Mouse (Mus musculus): Measurements from ENCODE around the gene Klhl32. TPM values are rescaled to one million over a fixed set of nuclear protein-coding genes. Genes with fewer than 3 reads are reported as not detected.
A peak's percentile ranks its signal among the peaks of the same experiment; 100 is the strongest.

Gene Klhl32
- polyA plus RNA-seq, 1 experiment from 2014 or later = 1.7 TPM

DNA sequence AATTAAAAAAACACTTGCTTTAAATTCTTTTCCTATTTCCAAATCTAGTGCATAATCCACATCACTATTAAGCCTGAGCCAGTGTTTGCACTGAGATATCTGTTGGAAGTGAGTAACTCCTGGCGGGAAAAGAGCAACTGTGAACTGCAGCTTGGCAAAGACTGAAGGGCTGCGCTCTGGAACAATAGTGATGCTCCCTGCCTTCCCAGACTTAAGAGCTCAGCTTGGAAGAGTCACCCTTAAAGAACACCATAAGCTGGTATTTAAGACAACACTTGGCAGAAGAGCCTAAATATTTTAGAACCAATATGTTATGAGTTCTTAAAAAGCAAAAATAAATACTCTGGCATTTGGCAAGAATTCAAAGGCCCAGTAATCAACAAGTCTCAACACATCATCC is 55.7 kb downstream of the Klhl32 start:
- Histone ChIP-seq H3K4me3 (ENCODE audit: low read depth, low read length) (no peak overlapping the region), H3K9me3 (replicated peaks; ENCODE audit: control insufficient read depth, low read length) (no peaks in the 10 kb centered on the region), H3K4me1 (ENCODE audit: control insufficient read depth, insufficient read depth, low read length) (no peaks in the 10 kb centered on the region), H3K9ac (replicated peaks; ENCODE audit: low read length) (no peak overlapping the region), H3K27ac (replicated peaks; ENCODE audit: low read depth, low read length) (no peak overlapping the region), H3K4me2 (ENCODE audit: low read depth, low read length) (no peak overlapping the region), H3K27me3 (ENCODE audit: control insufficient read depth, insufficient read depth, low read length) (no peaks in the 10 kb centered on the region), H3K36me3 (replicated peaks; ENCODE audit: control insufficient read depth, insufficient read depth, low read depth, low read length) (no peaks in the 10 kb centered on the region)
- ATAC-seq (replicated peaks; ENCODE audit: insufficient number of reproducible peaks, low FRiP score, low TSS enrichment, low read depth) (no peak), DNase-seq (ENCODE audit: low spot score) (no peak)
- WGBS = 85% methylated on average over 2 of the region's 2 CpGs

DNA sequence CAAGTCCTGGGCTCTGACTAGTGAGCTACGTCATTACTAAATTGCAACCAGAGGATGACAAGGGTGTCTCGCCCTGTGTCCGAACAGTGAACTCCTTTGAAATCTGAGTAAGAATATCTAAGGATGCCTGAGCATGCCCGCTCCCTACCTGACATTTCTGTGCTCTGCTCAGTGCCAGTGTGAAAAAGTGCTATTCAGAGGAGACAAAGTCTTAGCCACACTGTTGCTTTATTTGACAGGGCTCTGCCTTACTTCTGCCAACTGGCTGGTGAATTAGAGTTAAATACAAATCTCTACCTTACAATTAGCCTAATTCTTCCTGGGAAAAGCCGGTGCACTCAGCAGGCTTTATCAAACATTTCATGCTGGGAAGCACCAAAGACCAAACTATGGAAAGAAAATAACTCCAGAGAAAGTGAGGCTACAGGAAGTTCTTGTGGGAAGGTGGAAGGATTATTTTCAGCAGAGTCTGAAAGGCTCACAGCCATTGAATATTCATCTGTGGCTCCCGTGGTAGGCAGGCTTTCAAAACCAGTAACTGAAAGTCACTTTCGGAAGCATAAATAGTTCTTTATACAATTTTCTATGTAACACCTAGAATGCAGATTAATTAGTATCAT is 57.1 kb downstream of the Klhl32 start:
- Histone ChIP-seq H3K4me3 (ENCODE audit: low read depth, low read length) (no peak overlapping the region), H3K27ac (replicated peaks; ENCODE audit: low read depth, low read length) (no peak overlapping the region), H3K9me3 (replicated peaks; ENCODE audit: control insufficient read depth, low read length) (no peaks in the 10 kb centered on the region), H3K36me3 (replicated peaks; ENCODE audit: control insufficient read depth, insufficient read depth, low read depth, low read length) (no peaks in the 10 kb centered on the region), H3K4me2 (ENCODE audit: low read depth, low read length) (no peak overlapping the region), H3K4me1 (ENCODE audit: control insufficient read depth, insufficient read depth, low read length) (no peaks in the 10 kb centered on the region), H3K27me3 (ENCODE audit: control insufficient read depth, insufficient read depth, low read length) (no peaks in the 10 kb centered on the region), H3K9ac (replicated peaks; ENCODE audit: low read length) (no peak overlapping the region)
- WGBS = 29% methylated on average over 7 of the region's 7 CpGs
- DNase-seq (ENCODE audit: low spot score) (peak; percentile 4), ATAC-seq (replicated peaks; ENCODE audit: insufficient number of reproducible peaks, low FRiP score, low TSS enrichment, low read depth) (no peak)

DNA sequence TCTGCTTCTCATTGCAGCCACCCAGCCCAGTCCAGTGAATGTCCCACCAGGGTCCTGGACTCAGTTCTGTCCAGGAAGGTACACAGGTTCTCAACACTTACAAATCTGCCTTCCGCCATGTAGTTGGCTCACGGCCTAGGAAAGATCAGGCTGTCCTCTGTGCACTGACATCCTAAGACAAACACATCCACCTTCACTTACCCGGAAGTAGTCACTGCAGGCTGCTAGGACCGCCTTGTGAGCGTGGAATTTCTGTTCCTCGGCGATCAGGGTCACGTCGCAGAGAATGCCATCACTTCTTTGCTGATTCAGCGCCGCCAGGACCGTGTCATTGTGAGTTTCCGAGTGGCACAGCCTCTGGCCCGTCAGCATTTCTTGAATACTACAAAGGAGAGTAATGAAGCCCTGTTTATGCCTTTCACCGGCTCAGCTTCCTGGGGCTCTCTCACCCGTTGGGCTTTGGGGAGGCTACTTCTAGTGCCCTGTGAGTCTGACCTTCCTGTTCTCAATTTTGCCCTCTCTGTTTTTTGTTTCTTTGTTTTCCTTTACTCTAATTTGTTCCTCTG is 58.4 kb downstream of the Klhl32 start:
- Histone ChIP-seq H3K9ac (replicated peaks; ENCODE audit: low read length) (peak overlapping the region; percentile 22; the same call in 1 of the 2 replicates), H3K4me1 (ENCODE audit: control insufficient read depth, insufficient read depth, low read length) (no peaks in the 10 kb centered on the region), H3K4me3 (ENCODE audit: low read depth, low read length) (no peak overlapping the region), H3K9me3 (replicated peaks; ENCODE audit: control insufficient read depth, low read length) (no peaks in the 10 kb centered on the region), H3K4me2 (ENCODE audit: low read depth, low read length) (peak overlapping the region; percentile 30), H3K27me3 (ENCODE audit: control insufficient read depth, insufficient read depth, low read length) (no peaks in the 10 kb centered on the region), H3K27ac (replicated peaks; ENCODE audit: low read depth, low read length) (no peak overlapping the region), H3K36me3 (replicated peaks; ENCODE audit: control insufficient read depth, insufficient read depth, low read depth, low read length) (no peaks in the 10 kb centered on the region)
- WGBS = 17% methylated on average over 16 of the region's 16 CpGs
- ATAC-seq (replicated peaks; ENCODE audit: insufficient number of reproducible peaks, low FRiP score, low TSS enrichment, low read depth) (no peak), DNase-seq (ENCODE audit: low spot score) (peak; percentile 24)

DNA sequence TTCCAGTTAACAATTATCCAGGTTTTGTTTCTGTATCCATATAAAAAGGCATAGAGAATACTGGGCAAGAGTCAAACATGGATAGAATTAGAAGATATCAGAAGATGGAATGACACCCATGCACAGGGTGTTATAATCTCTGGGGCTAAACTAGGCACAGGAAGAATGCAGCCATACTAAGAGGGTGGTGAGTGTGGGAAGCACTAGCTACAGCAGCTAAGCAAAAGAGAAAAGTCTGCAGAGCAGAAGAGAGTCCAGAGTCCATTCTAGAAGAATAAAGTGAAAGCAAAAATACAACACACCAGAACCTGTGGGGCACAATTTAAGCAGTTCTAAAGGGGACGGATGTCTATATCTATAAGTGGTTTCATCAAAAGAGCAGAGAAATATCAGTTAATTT is 61.6 kb downstream of the Klhl32 start:
- Histone ChIP-seq H3K9me3 (replicated peaks; ENCODE audit: control insufficient read depth, low read length) (no peaks in the 10 kb centered on the region), H3K27ac (replicated peaks; ENCODE audit: low read depth, low read length) (no peak overlapping the region), H3K9ac (replicated peaks; ENCODE audit: low read length) (no peak overlapping the region), H3K27me3 (ENCODE audit: control insufficient read depth, insufficient read depth, low read length) (no peaks in the 10 kb centered on the region), H3K4me2 (ENCODE audit: low read depth, low read length) (no peak overlapping the region), H3K36me3 (replicated peaks; ENCODE audit: control insufficient read depth, insufficient read depth, low read depth, low read length) (no peaks in the 10 kb centered on the region), H3K4me1 (ENCODE audit: control insufficient read depth, insufficient read depth, low read length) (no peaks in the 10 kb centered on the region), H3K4me3 (ENCODE audit: low read depth, low read length) (no peak overlapping the region)
- no peak for ATAC-seq (replicated peaks; ENCODE audit: insufficient number of reproducible peaks, low FRiP score, low TSS enrichment, low read depth)
- no peak for DNase-seq (ENCODE audit: low spot score)
- WGBS = 78% methylated on average over 1 of the region's 1 CpGs

DNA sequence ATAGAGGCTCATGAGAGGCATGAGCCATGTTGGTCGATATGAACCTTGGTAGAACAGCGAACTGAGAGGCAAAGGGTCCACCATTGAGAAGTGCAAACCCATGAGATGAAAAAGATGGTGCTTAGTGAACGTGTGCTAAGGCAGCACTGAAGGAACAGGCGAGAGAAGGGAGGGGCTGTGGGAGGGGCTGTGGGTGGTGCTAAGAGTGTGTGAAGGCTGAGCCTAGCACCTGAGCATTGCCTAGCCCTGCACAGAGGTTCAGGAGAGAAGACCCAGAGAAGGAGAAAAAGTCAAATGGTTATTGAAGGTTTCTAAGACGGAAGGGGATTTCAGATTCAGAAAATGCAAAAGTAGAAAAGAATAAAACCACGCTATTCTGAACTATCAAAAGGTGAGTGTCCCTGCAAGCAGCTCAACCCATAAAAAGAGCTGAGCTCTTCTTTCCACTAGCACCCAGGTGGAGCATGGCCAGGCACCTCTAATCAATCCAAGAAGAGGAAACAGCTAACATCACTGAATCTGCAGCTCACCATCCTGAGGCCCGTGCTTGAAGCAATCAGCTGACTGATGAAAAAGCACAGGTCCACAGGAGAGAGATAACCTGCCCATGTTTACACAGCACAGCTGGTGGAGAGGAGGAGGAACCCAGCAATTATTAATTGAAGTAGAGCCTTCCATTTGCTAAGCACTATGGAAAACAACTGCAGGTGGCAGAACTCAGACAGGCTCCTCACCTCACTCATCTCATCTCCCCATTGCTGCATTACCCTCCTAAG is 65.0 kb downstream of the Klhl32 start:
- Histone ChIP-seq H3K9me3 (replicated peaks; ENCODE audit: control insufficient read depth, low read length) (no peaks in the 10 kb centered on the region), H3K27ac (replicated peaks; ENCODE audit: low read depth, low read length) (no peak overlapping the region), H3K9ac (replicated peaks; ENCODE audit: low read length) (no peak overlapping the region), H3K27me3 (ENCODE audit: control insufficient read depth, insufficient read depth, low read length) (no peaks in the 10 kb centered on the region), H3K36me3 (replicated peaks; ENCODE audit: control insufficient read depth, insufficient read depth, low read depth, low read length) (no peaks in the 10 kb centered on the region), H3K4me3 (ENCODE audit: low read depth, low read length) (no peak overlapping the region), H3K4me1 (ENCODE audit: control insufficient read depth, insufficient read depth, low read length) (no peaks in the 10 kb centered on the region), H3K4me2 (ENCODE audit: low read depth, low read length) (no peak overlapping the region)
- ATAC-seq (replicated peaks; ENCODE audit: insufficient number of reproducible peaks, low FRiP score, low TSS enrichment, low read depth) (no peak), DNase-seq (ENCODE audit: low spot score) (no peak)
- WGBS = 60% methylated on average over 7 of the region's 7 CpGs

DNA sequence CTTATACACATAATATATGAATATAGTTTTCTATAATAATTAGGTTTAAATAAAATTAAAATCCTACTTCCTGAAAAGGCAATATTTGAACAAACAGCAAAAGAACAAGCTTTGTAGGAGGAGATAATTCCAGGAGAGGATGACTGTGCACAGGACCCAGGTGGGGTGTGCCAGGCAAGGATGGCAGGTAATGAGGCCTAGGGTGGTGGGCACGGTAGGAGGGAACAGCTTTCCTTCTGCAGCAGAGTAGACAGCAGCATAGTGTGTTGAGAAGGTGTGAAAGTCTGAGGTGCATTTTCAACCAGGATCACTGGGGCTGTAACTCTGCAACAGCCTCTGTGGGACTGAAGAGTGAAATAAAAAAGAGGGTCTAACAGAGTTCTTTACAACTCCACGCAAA is 85.0 kb downstream of the Klhl32 start:
- ATAC-seq (replicated peaks; ENCODE audit: insufficient number of reproducible peaks, low FRiP score, low TSS enrichment, low read depth) (no peak), DNase-seq (ENCODE audit: low spot score) (no peak)
- H3K4me3 ChIP-seq (ENCODE audit: low read depth, low read length) = no peak overlapping the region
- H3K27me3 ChIP-seq (ENCODE audit: control insufficient read depth, insufficient read depth, low read length) = no peaks in the 10 kb centered on the region
- H3K36me3 ChIP-seq (replicated peaks; ENCODE audit: control insufficient read depth, insufficient read depth, low read depth, low read length) = no peaks in the 10 kb centered on the region
- H3K27ac ChIP-seq (replicated peaks; ENCODE audit: low read depth, low read length) = no peak overlapping the region
- no peak overlapping the region for H3K4me2 ChIP-seq (ENCODE audit: low read depth, low read length)
- H3K9me3 ChIP-seq (replicated peaks; ENCODE audit: control insufficient read depth, low read length) = no peaks in the 10 kb centered on the region
- 80% methylated on average over 2 of the region's 2 CpGs for WGBS
- no peaks in the 10 kb centered on the region for H3K4me1 ChIP-seq (ENCODE audit: control insufficient read depth, insufficient read depth, low read length)
- no peak overlapping the region for H3K9ac ChIP-seq (replicated peaks; ENCODE audit: low read length)

DNA sequence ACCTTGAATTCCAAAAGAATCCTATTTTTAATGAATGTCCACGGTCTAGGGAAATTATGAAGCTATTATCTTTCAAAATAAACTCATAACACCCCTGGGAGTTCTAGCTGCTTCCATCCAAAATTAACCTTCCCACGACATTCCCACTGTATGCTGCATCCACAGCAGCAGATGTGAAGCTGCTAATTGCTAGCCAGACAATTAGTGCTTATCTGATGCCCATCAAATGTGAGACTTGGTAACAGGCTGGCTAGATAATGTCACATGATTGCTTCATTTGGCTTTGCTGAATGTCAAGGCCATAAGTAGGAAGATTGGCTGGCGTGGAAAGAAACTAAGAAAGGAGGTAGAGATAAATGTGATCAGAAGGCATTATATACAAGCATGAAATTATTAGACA is 85.5 kb downstream of the Klhl32 start:
- Histone ChIP-seq H3K9ac (replicated peaks; ENCODE audit: low read length) (no peak overlapping the region), H3K36me3 (replicated peaks; ENCODE audit: control insufficient read depth, insufficient read depth, low read depth, low read length) (no peaks in the 10 kb centered on the region), H3K4me2 (ENCODE audit: low read depth, low read length) (no peak overlapping the region), H3K4me1 (ENCODE audit: control insufficient read depth, insufficient read depth, low read length) (no peaks in the 10 kb centered on the region), H3K4me3 (ENCODE audit: low read depth, low read length) (no peak overlapping the region), H3K27me3 (ENCODE audit: control insufficient read depth, insufficient read depth, low read length) (no peaks in the 10 kb centered on the region), H3K27ac (replicated peaks; ENCODE audit: low read depth, low read length) (no peak overlapping the region), H3K9me3 (replicated peaks; ENCODE audit: control insufficient read depth, low read length) (no peaks in the 10 kb centered on the region)
- DNase-seq (ENCODE audit: low spot score) (no peak), ATAC-seq (replicated peaks; ENCODE audit: insufficient number of reproducible peaks, low FRiP score, low TSS enrichment, low read depth) (no peak)
- WGBS = 62% methylated on average over 3 of the region's 3 CpGs

DNA sequence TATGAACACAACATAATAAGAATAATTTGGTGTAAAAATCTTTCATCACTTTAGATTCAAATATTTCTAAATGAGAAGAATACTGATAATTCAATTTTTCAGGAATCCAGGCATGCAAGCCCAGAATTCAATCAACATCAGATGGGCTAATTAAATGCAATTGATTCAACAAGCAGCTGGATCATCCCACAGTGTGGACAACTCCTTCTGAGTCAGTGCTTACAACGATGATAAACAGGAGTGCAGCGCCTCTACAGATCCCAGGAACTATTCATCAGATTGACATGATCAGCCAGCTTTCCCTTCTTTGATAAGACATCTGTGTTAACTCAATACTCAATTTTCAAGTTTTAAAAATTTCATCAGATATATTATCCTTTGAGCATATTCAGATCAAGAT is 86.4 kb downstream of the Klhl32 start:
- H3K36me3 ChIP-seq (replicated peaks; ENCODE audit: control insufficient read depth, insufficient read depth, low read depth, low read length) = no peaks in the 10 kb centered on the region
- DNase-seq (ENCODE audit: low spot score) (no peak), ATAC-seq (replicated peaks; ENCODE audit: insufficient number of reproducible peaks, low FRiP score, low TSS enrichment, low read depth) (no peak)
- H3K4me1 ChIP-seq (ENCODE audit: control insufficient read depth, insufficient read depth, low read length) = no peaks in the 10 kb centered on the region
- H3K27me3 ChIP-seq (ENCODE audit: control insufficient read depth, insufficient read depth, low read length) = no peaks in the 10 kb centered on the region
- no peak overlapping the region for H3K4me3 ChIP-seq (ENCODE audit: low read depth, low read length)
- H3K9me3 ChIP-seq (replicated peaks; ENCODE audit: control insufficient read depth, low read length) = no peaks in the 10 kb centered on the region
- no peak overlapping the region for H3K9ac ChIP-seq (replicated peaks; ENCODE audit: low read length)
- no peak overlapping the region for H3K4me2 ChIP-seq (ENCODE audit: low read depth, low read length)
- H3K27ac ChIP-seq (replicated peaks; ENCODE audit: low read depth, low read length) = no peak overlapping the region
- 80% methylated on average over 2 of the region's 2 CpGs for WGBS

All from embryonic facial prominence, embryonic 11.5 days (tissue).